Mouse (Mus musculus) MEL (cell line): Measurements from ENCODE around the gene Ppp2r5e. TPM values are rescaled to one million over a fixed set of nuclear protein-coding genes. Genes with fewer than 3 reads are reported as not detected.

Experiments used
- DNase-seq: peaks from one replicate; pipeline ENCODE4 v3.0.0; 2011; ENCODE audit warnings: low read depth, low spot score
- H3K27ac ChIP-seq: 2 replicates; pipeline ENCODE4 v1.5.1; 2012; ENCODE audit warnings: low read depth, mild to moderate bottlenecking, control low read depth, low read length, moderate library complexity; ENCODE audit not compliant: control insufficient read depth
- H3K27me3 ChIP-seq, 2 experiments: fragments of 150-350 bp in 1 of 2; sonication (generic) in 1 of 2; 2 replicates each; pipeline ENCODE4 v1.6.1; 2012; ENCODE audit warnings: low read length in 2 of 2, mild to moderate bottlenecking in 2 of 2, improper control_type of control experiment in 1 of 2, moderate library complexity in 1 of 2; ENCODE audit not compliant: insufficient read depth in 2 of 2, control insufficient read depth in 1 of 2
- H3K36me3 ChIP-seq, 2 experiments: 2 replicates each; pipeline ENCODE4 v1.6.1; 2012 to 2014; ENCODE audit warnings: low read length in 2 of 2, improper control_type of control experiment in 1 of 2, inconsistent platforms in 1 of 2, mild to moderate bottlenecking in 1 of 2; ENCODE audit not compliant: insufficient read depth in 2 of 2, control insufficient read depth in 1 of 2
- H3K4me1 ChIP-seq, 2 experiments: fragments of 150-350 bp in 1 of 2; sonication (generic) in 1 of 2; 2 replicates each; pipeline ENCODE4 v1.6.1; 2012; ENCODE audit warnings: low read length in 2 of 2, improper control_type of control experiment in 1 of 2, mild to moderate bottlenecking in 1 of 2; ENCODE audit not compliant: insufficient read depth in 2 of 2, control insufficient read depth in 1 of 2
- H3K4me3 ChIP-seq, 2 experiments: fragments of 150-350 bp in 1 of 2; sonication (generic) in 1 of 2; 2 replicates each; pipeline ENCODE4 v1.5.1; 2012; ENCODE audit warnings: low read depth in 2 of 2, low read length in 2 of 2, mild to moderate bottlenecking in 2 of 2, moderate library complexity in 2 of 2, control low read depth in 1 of 2, improper control_type of control experiment in 1 of 2; ENCODE audit not compliant: control insufficient read depth in 1 of 2, insufficient read depth in 1 of 2
- H3K79me2 ChIP-seq: 2 replicates; pipeline ENCODE4 v1.6.1; 2012; ENCODE audit warnings: mild to moderate bottlenecking, low read length, moderate library complexity; ENCODE audit not compliant: control insufficient read depth, poor library complexity, insufficient read depth
- H3K9ac ChIP-seq: 2 replicates; pipeline ENCODE4 v1.6.1; 2012; ENCODE audit warnings: low read depth, mild to moderate bottlenecking, control low read depth, low read length, moderate library complexity; ENCODE audit not compliant: control insufficient read depth, poor library complexity, severe bottlenecking
- H3K9me3 ChIP-seq: fragments of 150-350 bp; sonication (generic); replicated peaks from 2 replicates; pipeline ENCODE4 v1.6.1; 2012; ENCODE audit warnings: mild to moderate bottlenecking, low read length, improper control_type of control experiment, moderate library complexity; ENCODE audit not compliant: insufficient read depth
- BHLHE40 ChIP-seq: IDR thresholded peaks from 2 replicates; pipeline ENCODE4 v1.6.1; 2012; ENCODE audit warnings: low read depth, mild to moderate bottlenecking, inconsistent platforms, low read length, improper control_type of control experiment, borderline replicate concordance
- CHD1 ChIP-seq: IDR thresholded peaks from 2 replicates; pipeline ENCODE4 v1.6.1; 2012; ENCODE audit warnings: low read depth, mild to moderate bottlenecking, inconsistent platforms, low read length, improper control_type of control experiment
- CHD2 ChIP-seq: IDR thresholded peaks from 2 replicates; pipeline ENCODE4 v1.6.1; 2011; ENCODE audit warnings: low read length, improper control_type of control experiment
- E2F4 ChIP-seq: IDR thresholded peaks from 2 replicates; pipeline ENCODE4 v1.6.1; 2011; ENCODE audit warnings: low read depth, low read length, improper control_type of control experiment, borderline replicate concordance
- EP300 ChIP-seq, 2 experiments: IDR thresholded peaks; 2 replicates each; pipeline ENCODE4 v1.6.1; 2011; ENCODE audit warnings: improper control_type of control experiment in 2 of 2, low read length in 2 of 2, low read depth in 1 of 2, mild to moderate bottlenecking in 1 of 2
- ETS1 ChIP-seq: IDR thresholded peaks from 2 replicates; pipeline ENCODE4 v1.6.1; 2012; ENCODE audit warnings: low read depth, mild to moderate bottlenecking, inconsistent platforms, low read length, improper control_type of control experiment, moderate library complexity
- GATA1 ChIP-seq: IDR thresholded peaks from 2 replicates; pipeline ENCODE4 v1.6.1; 2011; ENCODE audit warnings: low read depth, low read length, improper control_type of control experiment
- HCFC1 ChIP-seq: IDR thresholded peaks from 2 replicates; pipeline ENCODE4 v1.6.1; 2012; ENCODE audit warnings: low read depth, mild to moderate bottlenecking, inconsistent platforms, low read length, improper control_type of control experiment, moderate library complexity
- JUND ChIP-seq: IDR thresholded peaks from 2 replicates; pipeline ENCODE4 v1.6.1; 2011; ENCODE audit warnings: low read depth, mild to moderate bottlenecking, improper control_type of control experiment, low read length
- MAFK ChIP-seq: IDR thresholded peaks from 2 replicates; pipeline ENCODE4 v1.6.1; 2011; ENCODE audit warnings: low read depth, mild to moderate bottlenecking, low read length, improper control_type of control experiment, borderline replicate concordance
- MAZ ChIP-seq: IDR thresholded peaks from 2 replicates; pipeline ENCODE4 v1.6.1; 2012; ENCODE audit warnings: low read depth, mild to moderate bottlenecking, inconsistent platforms, low read length, improper control_type of control experiment
- MEF2A ChIP-seq: IDR thresholded peaks from 2 replicates; pipeline ENCODE4 v1.6.1; 2014; ENCODE audit warnings: low read depth, mild to moderate bottlenecking, inconsistent platforms, low read length, improper control_type of control experiment; ENCODE audit not compliant: poor library complexity, insufficient replicate concordance, severe bottlenecking; ENCODE audit errors: extremely low read depth
- MYB ChIP-seq: IDR thresholded peaks from 2 replicates; pipeline ENCODE4 v1.6.1; 2011; ENCODE audit warnings: mild to moderate bottlenecking, low read depth, low read length, improper control_type of control experiment
- NELFE ChIP-seq: IDR thresholded peaks from 2 replicates; pipeline ENCODE4 v1.6.1; 2011; ENCODE audit warnings: low read depth, low read length, improper control_type of control experiment
- POLR2A ChIP-seq, 2 experiments: IDR thresholded peaks; 2 replicates each; pipeline ENCODE4 v1.6.1; 2011 to 2012; ENCODE audit warnings: low read length in 2 of 2, mild to moderate bottlenecking in 2 of 2, control low read depth in 1 of 2, improper control_type of control experiment in 1 of 2, low read depth in 1 of 2, moderate library complexity in 1 of 2; ENCODE audit not compliant: control insufficient read depth in 1 of 2, insufficient read depth in 1 of 2, poor library complexity in 1 of 2
- POLR2AphosphoS2 ChIP-seq: IDR thresholded peaks from 2 replicates; pipeline ENCODE4 v1.6.1; 2011; ENCODE audit warnings: low read length, improper control_type of control experiment
- RAD21 ChIP-seq: IDR thresholded peaks from 2 replicates; pipeline ENCODE4 v1.6.1; 2011; ENCODE audit warnings: mild to moderate bottlenecking, low read depth, low read length, improper control_type of control experiment
- SIN3A ChIP-seq: IDR thresholded peaks from 2 replicates; pipeline ENCODE4 v1.6.1; 2012; ENCODE audit warnings: low read length, improper control_type of control experiment, inconsistent platforms
- SMC3 ChIP-seq: IDR thresholded peaks from 2 replicates; pipeline ENCODE4 v1.6.1; 2011; ENCODE audit warnings: low read depth, low read length, improper control_type of control experiment
- TAL1 ChIP-seq: IDR thresholded peaks from 2 replicates; pipeline ENCODE4 v1.6.1; 2012; ENCODE audit warnings: mild to moderate bottlenecking, inconsistent platforms, low read length, moderate library complexity, mixed read lengths
- TBP ChIP-seq: IDR thresholded peaks from 2 replicates; pipeline ENCODE4 v1.8.0; 2011; ENCODE audit warnings: low read depth, low read length, improper control_type of control experiment
- USF2 ChIP-seq, 2 experiments: IDR thresholded peaks; 2 replicates each; pipeline ENCODE4 v1.6.1; 2011 to 2012; ENCODE audit warnings: improper control_type of control experiment in 2 of 2, low read length in 2 of 2, borderline replicate concordance in 1 of 2, inconsistent platforms in 1 of 2, low read depth in 1 of 2, mild to moderate bottlenecking in 1 of 2; ENCODE audit not compliant: insufficient read depth in 1 of 2
- ZC3H11A ChIP-seq: IDR thresholded peaks from 2 replicates; pipeline ENCODE4 v1.6.1; 2012; ENCODE audit warnings: low read depth, mild to moderate bottlenecking, inconsistent platforms, low read length, improper control_type of control experiment
- ZKSCAN1 ChIP-seq: IDR thresholded peaks from 2 replicates; pipeline ENCODE4 v1.6.1; 2012; ENCODE audit warnings: low read depth, mild to moderate bottlenecking, inconsistent platforms, low read length, improper control_type of control experiment, moderate library complexity
- polyA plus RNA-seq, 2 experiments: library from polyadenylated mRNA; stranded (reverse) in 1 of 2; unstranded in 1 of 2; fragments of >175 nt in 1 of 2; fragments of >200 nt in 1 of 2; gene quantifications; 2 replicates each; pipeline versions ENCODE4 v1.2.1 to v1.2.4; 2012; ENCODE audit warnings: low replicate concordance in 2 of 2, low read depth in 1 of 2; ENCODE audit not compliant: insufficient read length in 2 of 2, insufficient read depth in 1 of 2, missing spikeins in 1 of 2
- total RNA-seq: library from RNA; depleted of rRNA; stranded (reverse); fragments of 300-350 nt; gene quantifications from 2 replicates; pipeline ENCODE4 v1.2.3, GENCODE M21; 2012

Gene Ppp2r5e
- total and polyA plus RNA-seq, 3 experiments = 9.0 to 200 (median 21.3) TPM

- Histone ChIP-seq H3K9me3 (no peaks in the 10 kb centered on the region), H3K36me3 (peaks cover 0 to 15% of the 10 kb centered on the region in 2 experiments; a peak in 2 of 4 replicates), H3K4me3 (no peak overlapping the region), H3K79me2 (peaks cover 17% of the 10 kb centered on the region), H3K9ac (no peak overlapping the region), H3K4me1 (peaks cover 2 to 12% of the 10 kb centered on the region in 2 experiments), H3K27ac (no peak overlapping the region), H3K27me3 (no peaks in the 10 kb centered on the region)
- TF ChIP-seq ETS1 (no peak), MEF2A (no peak), JUND (no peak)
- DNase-seq = no peak
Observed at GRCm38 (mm10) chr12:75539228-75539627, 56.8 kb downstream of the Ppp2r5e start.

GRCm38 (mm10) chr12:75537673-75538423 is 58.2 kb downstream of the Ppp2r5e start:
- DNase-seq = no peak
- Histone ChIP-seq H3K27ac (no peak overlapping the region), H3K36me3 (peaks cover 0 to 15% of the 10 kb centered on the region in 2 experiments; a peak in 2 of 4 replicates)

GRCm38 (mm10) chr12:75537019-75537672 is 58.9 kb downstream of the Ppp2r5e start:
- peak; percentile 53 for DNase-seq
- H3K4me3 ChIP-seq = peak overlapping the region; percentile 21 to 36; a peak in 3 of 4 replicates
- H3K27ac ChIP-seq = no peak overlapping the region
- no peaks in the 10 kb centered on the region for H3K9me3 ChIP-seq
- H3K79me2 ChIP-seq = peaks cover 24% of the 10 kb centered on the region
- peaks cover 0 to 17% of the 10 kb centered on the region in 2 experiments; a peak in 2 of 4 replicates for H3K36me3 ChIP-seq
- H3K9ac ChIP-seq = no peak overlapping the region
- H3K4me1 ChIP-seq = peaks cover 6 to 15% of the 10 kb centered on the region in 2 experiments
- no peaks in the 10 kb centered on the region for H3K27me3 ChIP-seq
- TF ChIP-seq POLR2A (IDR thresholded peaks at IDR 0.05; ENCODE audit: control insufficient read depth in 1 of 2, insufficient read depth in 1 of 2, low read depth in 1 of 2, low read length in 2 of 2, poor library complexity in 1 of 2) (no peak), ZKSCAN1 (no peak), SMC3 (no peak; the same call in 1 of the 2 replicates), SIN3A (peak; percentile 77), HCFC1 (no peak), MAZ (0 out of 2 replicates have a peak, but pooled peaks have one; percentile 30), JUND (no peak), TAL1 (no peak), BHLHE40 (no peak), EP300 (IDR thresholded peaks at IDR 0.05; ENCODE audit: low read depth in 1 of 2, low read length in 2 of 2) (peak; percentile 51 to 63; a peak in 3 of 4 replicates), RAD21 (no peak), CHD2 (no peak), MAFK (no peak), CHD1 (no peak), USF2 (IDR thresholded peaks at IDR 0.05; ENCODE audit: borderline replicate concordance in 1 of 2, insufficient read depth in 1 of 2, low read depth in 1 of 2, low read length in 2 of 2) (no peak), POLR2AphosphoS2 (no peak), ZC3H11A (no peak), E2F4 (no peak), GATA1 (peak; percentile 57), MYB (no peak), TBP (no peak)

More at GRCm38 (mm10) chr12:75537673-75538423, 58.2 kb downstream of the Ppp2r5e start:
- Histone ChIP-seq H3K9ac (no peak overlapping the region), H3K4me1 (peaks cover 4 to 12% of the 10 kb centered on the region in 2 experiments), H3K9me3 (no peaks in the 10 kb centered on the region), H3K27me3 (no peaks in the 10 kb centered on the region), H3K4me3 (no peak overlapping the region)
- TF ChIP-seq NELFE = no peak
- TF ChIP-seq, all 39 proteins: peak for 0
- H3K79me2 ChIP-seq = peaks cover 22% of the 10 kb centered on the region
